Mouse (Mus musculus) left cerebral cortex, postnatal 14 days (tissue): ENCODE measurements around the gene Tinagl1. TPM values are rescaled to one million over a fixed set of nuclear protein-coding genes. Genes with fewer than 3 reads are reported as not detected.

Experiments used
- DNase-seq, 2 experiments: peaks; one replicate each; pipeline ENCODE4 v3.0.0; 2021 to 2022; ENCODE audit warnings: low spot score in 2 of 2, mixed read lengths in 1 of 2
- intact Hi-C: fragments of 180-260 bp; cut with DNase I; formaldehyde crosslinking; loops from one replicate; pipeline ENCODE4 v1.15.1; 2025
- long read RNA-seq, 2 experiments: library from polyadenylated mRNA; stranded (forward); transcript quantifications; one replicate each; pipeline ENCODE4 v2.0.0; 2021
- total RNA-seq, 2 experiments: library from RNA; stranded (reverse); gene quantifications; 2 replicates each; pipeline ENCODE4 v1.2.3; 2021

Gene Tinagl1
- 1 to 10 TPM; 4.1 to 4.2 TPM for total RNA-seq
- long read RNA-seq, experiment 1, partial matches to known transcripts: 2 of 8 reads
- long read RNA-seq, experiment 1, other reads (novel, unspliced or antisense): 2 of 8 reads
- long read RNA-seq, experiment 2, transcript Tinagl1-203 (12 exons, 1,952 nt): major isoform, 7 of 10 reads
- long read RNA-seq, experiment 2, partial matches to known transcripts: 1 of 10 reads
- long read RNA-seq, experiment 2, other reads (novel, unspliced or antisense): 2 of 10 reads

GRCm38 (mm10) chr4:130175072-130175711 is at the start of gene Tinagl1:
TSS of gene Tinagl1 (minus strand) at chr4:130175122.
- DNase-seq: no peak
- intact Hi-C loops: no loop called here

DNA sequence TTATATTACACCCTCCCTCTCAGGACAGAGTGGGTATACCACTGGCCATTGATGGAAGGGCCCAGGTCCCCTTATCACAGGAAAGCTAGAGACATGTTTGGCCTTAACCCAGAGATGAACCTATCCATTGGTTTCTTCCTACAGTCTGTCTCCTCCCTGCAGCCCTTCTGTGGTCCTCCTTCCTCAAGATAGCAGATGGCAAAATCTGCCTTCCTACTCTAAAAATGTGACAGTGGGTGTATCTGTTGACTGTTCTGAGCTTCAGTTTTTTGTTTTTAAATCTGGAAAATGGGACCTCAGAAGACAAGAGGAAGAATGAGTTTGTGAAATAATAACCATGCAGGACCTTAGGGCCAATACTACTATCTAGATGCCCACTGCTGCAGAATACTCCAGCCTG is 49.1 kb upstream of the Tinagl1 start:
- intact Hi-C loops: no loop called here
- DNase-seq: no peak

- DNase-seq: no peak
- intact Hi-C loops: no loop called here
Observed at GRCm38 (mm10) chr4:130222179-130222578, 47.3 kb upstream of the Tinagl1 start, which contains the start of gene Gm853. TSS of gene Gm853 (minus strand) at chr4:130222401.

DNA sequence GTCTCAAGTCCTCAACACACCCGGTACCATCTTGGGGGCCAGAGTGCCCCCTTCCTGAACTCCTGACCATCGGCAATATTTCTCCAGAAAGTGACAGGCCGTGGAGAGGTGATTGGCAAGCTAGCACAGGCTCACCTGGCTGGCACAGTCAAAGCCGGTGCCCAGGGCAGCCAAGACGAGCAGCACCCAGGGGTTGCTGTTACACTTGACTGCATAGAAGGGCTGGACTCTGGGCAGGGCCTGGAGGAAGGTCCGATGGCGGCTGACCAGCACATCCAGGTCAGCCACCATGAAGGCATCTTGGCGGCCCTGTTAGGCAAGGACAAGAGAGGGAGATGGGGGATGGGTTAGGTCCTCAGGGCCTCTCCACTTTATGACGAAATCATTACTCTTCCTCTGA is 45.3 kb upstream of the Tinagl1 start:
- intact Hi-C loops: no loop called here
- no peak for DNase-seq

DNA sequence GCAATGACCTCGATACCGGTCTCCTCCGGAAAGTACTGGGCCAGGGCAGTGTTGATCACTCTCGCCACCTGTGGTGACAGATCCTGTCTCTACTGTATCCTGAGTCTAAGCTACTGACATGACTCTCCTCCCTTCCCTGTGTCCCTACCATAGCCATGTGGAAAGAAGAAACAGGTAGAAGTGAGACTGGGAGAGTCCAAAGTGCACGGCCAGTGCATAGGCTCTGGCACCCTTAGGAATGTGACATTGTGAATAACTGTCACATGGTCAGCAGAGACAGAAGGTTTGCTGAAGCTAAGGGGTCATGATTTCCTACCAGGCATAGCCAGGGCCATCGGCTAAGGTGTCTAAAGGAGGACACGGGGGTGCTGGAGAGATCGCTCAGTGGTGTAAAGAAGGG is 40.5 kb upstream of the Tinagl1 start:
- no peak for DNase-seq
- intact Hi-C loops: no loop called here

GRCm38 (mm10) chr4:130213857-130214256 is 38.9 kb upstream of the Tinagl1 start:
- peak in 1 of 2 experiments; percentile 24 for DNase-seq
- intact Hi-C loops: no loop called here

DNA sequence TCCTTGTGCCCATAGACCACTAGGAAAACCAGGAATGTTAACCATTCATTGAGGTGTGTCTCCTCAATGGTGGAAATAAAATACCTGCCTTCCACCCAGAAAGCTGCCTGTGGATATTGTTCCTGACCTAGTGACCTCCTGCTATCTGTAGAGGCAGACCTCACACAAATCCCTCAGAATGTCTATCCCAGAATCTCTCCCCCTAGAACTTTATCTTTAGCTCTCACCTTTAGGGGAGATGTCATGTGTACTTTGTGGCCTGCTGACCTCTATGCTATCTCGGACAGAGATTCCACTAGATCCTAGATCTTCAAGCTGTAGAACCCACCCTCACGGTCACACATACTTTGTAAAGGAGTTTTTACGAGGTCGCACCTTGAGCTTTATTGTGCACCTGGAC is 38.3 kb upstream of the Tinagl1 start:
- intact Hi-C loops: no loop called here

GRCm38 (mm10) chr4:130212421-130212820 is 37.5 kb upstream of the Tinagl1 start:
- intact Hi-C loops: no loop called here
- no peak for DNase-seq

More for the DNA sequence above, 38.3 kb upstream of the Tinagl1 start:
- no peak for DNase-seq

DNA sequence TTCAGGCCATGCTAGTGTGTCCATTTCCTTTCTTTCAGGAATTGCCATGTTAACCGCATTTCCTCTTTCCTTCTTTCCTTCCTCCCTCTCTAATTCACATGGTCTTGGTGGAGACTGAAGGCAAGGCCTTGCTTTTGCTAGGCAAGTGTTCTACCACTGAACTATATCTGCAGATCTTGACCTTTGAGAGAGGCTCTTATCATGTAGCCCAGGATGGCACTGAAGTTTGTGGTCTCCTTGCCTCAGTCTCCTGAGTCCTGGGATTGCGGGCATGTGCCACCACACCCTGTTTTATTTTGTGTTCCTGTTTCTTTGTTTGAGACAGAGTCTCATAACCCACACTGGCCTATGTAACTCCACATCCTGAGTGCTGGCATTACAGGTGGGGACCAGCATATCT is 36.9 kb upstream of the Tinagl1 start:
- no peak for DNase-seq
- intact Hi-C loops: no loop called here

DNA sequence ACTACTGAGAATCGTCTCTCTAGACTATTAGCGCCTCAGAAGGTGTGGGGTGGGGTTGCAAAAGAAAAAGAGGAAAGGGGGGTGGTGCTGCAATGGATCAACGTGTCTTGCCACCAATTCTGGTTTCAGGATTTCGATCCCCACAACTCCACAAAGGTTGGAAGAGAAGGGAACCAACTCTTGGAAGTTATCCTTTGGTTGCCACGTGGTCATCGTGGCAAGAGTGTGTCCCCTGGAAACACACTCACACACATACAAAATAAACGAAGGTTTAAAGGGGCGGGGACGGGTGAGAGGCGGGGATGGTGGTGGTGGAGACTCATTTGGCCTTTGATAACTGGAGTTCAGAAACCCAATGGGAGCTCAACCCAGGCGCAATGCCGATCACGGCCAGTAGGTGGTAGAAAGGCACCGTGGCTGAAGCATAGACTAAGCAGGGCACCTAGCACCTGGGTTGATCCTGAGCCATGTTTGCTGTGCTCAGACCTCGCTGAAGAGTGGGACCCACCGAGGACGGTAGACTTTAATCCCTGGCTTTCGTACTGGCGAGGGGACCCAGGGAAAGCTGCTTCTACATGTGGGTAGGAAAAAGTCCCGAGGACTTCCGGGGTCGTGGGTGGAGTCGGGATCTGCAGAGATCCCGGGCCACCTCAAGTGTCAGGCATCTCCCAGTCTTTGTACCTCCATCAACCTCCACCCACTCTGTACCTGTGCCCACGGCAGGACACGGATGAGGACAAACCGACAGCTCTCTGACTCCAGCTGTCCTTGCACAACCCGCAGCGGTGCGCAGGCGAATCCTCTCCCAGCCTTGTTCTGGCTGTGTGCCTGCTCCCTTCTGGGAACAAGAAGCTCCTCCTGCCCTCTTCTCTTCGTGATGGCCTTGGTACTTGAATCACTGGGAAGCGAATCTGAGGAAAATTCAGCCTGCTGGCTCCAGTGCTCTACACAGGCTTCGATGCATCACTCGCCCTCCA is 24.1 kb upstream of the Tinagl1 start:
- peak; percentile 87 to 92 for DNase-seq
- intact Hi-C loops: loop anchor here (2.0 kb wide), 2 partner anchors 48 to 94 kb away; no protein-coding TSS in a partner anchor

DNA sequence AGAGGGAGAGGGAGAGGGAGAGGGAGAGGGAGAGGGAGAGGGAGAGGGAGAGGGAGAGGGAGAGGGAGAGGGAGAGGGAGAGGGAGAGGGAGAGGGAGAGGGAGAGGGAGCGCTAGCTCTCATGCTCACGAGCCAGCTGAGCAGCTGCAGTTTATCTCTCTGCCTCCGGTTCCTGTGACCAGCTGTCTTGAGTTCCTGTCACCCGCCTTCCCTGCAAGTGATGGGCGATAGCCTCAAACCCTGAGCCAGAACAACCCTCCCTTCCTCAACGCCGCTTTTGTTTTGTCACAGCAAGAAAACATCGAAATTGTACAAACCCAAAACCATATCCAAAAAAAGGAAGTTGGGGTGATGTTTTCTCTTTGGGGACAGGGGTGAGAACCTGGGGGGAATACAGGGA is 21.6 kb upstream of the Tinagl1 start:
- DNase-seq: no peak
- intact Hi-C loops: no loop called here

DNA sequence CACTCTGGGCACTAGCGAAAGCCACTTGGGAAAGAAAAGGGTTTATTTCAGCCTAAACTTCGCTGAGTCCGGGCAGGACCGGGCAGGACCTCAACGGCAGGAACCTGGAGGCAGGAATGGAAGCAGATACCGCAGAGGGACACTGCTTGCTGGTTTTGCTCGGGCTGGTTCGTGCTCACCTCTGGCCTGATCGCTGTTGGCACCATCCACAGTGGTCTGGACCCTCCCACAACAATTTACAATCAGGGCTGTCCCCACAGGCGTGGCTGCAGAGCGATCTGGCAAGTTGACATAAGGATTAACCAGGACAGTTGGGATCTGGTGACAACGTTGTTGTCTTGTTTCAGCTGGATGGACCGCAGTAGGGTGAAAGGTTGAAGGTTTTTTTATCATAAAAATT is 21.0 kb upstream of the Tinagl1 start:
- DNase-seq: no peak
- intact Hi-C loops: no loop called here

DNA sequence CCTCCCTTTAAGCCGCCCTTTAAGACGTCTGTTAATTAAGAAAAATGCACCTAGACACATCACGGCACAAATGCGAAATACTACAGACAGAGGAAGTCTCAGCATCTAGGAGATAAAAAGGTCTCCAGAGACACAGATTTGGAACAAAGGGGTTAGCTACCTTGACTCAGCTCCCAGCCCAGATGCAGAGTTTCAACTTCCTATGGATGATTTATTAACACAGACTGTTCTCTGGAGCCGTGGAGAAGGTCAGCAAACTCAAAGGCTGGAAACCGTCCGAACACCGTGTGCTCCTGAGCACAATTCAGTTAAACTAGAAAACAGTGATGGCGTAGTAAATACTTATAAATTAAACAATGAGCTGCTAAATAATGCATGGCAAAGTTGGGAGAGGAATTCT is 17.3 kb upstream of the Tinagl1 start:
- no peak for DNase-seq
- intact Hi-C loops: no loop called here

DNA sequence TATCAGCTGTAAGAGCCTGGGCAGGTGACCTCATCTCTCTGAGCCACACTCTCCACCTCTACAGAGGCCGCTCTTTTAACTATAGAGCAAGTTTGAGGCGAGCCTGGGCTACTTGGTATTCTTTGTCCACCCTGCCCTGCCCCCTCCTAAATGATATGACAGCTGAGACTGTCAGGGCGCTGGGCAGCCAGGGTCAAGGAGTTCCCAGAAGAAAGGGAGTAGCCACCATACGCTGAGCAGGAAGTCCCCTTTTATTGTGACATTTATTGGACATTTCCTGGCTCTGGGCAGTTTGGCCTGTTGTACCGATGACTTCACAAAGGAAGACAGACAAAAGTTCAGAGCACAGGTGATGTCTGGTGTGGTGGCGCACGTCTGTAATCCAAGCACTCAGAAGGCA is 14.7 kb upstream of the Tinagl1 start:
- DNase-seq: no peak
- intact Hi-C loops: loop anchor here (2.0 kb wide), 2 partner anchors 51 to 231 kb away; partner anchors contain the start of gene Hcrtr1

GRCm38 (mm10) chr4:130188806-130189297 is 13.9 kb upstream of the Tinagl1 start:
- peak; percentile 85 to 89 for DNase-seq
- intact Hi-C loops: loop anchor here (2.0 kb wide), 2 partner anchors 50 to 230 kb away; partner anchors contain the start of gene Hcrtr1

- intact Hi-C loops: no loop called here
- peak in 1 of 2 experiments; percentile 64 for DNase-seq
Observed at GRCm38 (mm10) chr4:130186891-130187290, 12.0 kb upstream of the Tinagl1 start.

DNA sequence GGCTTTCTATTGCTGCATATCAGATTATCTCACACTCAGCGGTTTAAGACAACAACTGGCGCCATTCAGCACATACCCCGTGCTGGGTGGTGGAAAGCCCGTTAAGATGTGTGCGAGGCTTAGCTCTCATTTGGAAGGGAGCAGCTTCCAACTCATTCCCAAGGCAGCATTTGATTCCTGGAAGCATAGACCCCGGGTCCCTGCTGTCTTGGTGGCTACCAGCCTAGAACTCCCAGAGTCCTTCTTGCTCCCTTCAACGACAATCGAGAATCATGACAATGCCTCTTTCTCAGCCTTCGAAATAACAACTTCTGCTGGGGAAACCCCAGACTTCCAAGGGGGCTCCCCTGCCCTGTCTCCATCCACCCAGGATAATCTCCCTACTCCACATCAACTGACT is 11.5 kb upstream of the Tinagl1 start:
- intact Hi-C loops: no loop called here
- no peak for DNase-seq

DNA sequence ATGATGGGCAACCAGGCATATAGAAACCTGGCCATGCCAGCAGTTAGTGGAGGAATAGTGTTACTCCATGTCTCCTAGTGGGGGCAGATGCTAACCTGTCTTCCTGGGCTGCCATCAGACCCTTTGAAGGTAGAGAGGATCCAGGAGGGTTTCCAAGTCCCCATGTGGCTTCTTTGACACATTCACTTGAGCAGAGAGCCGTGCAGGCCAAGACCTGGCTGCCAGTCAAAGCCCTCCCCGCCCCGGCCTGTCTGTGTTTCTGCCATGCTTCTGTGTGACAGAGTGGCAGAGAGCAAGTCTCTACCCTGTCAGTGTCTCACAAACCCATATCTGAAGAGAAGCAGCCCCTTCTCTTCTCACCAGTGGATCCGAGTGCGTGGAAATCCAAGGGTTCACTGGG is 9.0 kb upstream of the Tinagl1 start:
- DNase-seq: no peak
- intact Hi-C loops: no loop called here

DNA sequence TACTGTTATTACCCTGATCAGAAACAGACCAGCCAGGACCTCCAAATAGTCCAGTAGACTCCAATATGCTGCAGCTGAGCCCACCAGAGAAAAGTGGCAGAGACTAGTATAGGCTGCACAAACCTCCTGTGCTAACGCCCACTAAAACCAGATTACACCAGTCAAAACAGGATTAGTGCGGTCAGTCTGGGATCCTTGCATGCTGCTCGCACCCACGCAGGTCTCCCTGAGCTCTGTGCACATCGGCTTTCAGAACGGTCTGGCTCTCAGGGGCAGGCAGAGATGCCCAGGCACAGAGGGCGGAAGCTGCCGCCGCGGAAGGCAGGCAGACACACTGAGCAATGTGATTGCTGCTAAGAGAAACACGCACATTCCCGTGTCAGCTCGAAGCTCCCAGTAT is 8.1 kb upstream of the Tinagl1 start:
- peak in 1 of 2 experiments; percentile 54 for DNase-seq
- intact Hi-C loops: no loop called here

GRCm38 (mm10) chr4:130181886-130182285 is 7.0 kb upstream of the Tinagl1 start:
- no peak for DNase-seq
- intact Hi-C loops: no loop called here
